In the genomic region with DNA sequence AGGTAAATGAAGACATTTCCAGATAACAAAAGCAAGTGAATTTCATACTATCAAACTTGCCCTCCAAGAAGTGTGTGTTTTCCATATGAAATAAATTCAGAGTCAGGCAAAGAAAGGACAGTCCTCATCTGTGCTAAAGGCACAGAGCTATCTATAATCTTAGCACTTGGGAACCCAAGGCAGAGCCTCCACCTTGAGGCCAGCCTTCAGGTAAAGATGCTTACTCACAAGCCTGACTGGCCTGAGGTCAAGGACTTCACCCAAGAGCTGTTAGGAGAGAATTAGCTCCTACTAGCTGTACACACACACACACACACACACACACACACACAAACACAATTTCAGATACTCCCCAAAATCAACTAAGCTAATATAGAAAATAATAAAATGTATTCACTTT, we compare ENCODE assay signal across 25 mouse cellular contexts. TPM values are rescaled to one million over a fixed set of nuclear protein-coding genes. Genes with fewer than 3 reads are reported as not detected.
DNase-seq lines count a peak whose midpoint lies in the region; ATAC-seq and TF ChIP-seq lines count a peak whose summit lies in the region.
"Had no signal": no experiment of that assay in that cellular context is flagged by ENCODE, and none has a peak within 500 bp of the region (broad histone marks: within the 10 kb centered on the region; RNA-seq: fewer than 3 reads in every experiment).

No protein-coding gene starts in this region.

- H3K9ac ChIP-seq in intestine, embryonic 16.5 days (ENCODE audit: low read depth, low read length): no peak overlapping the region
- H3K9ac ChIP-seq in intestine, embryonic 15.5 days: no peak overlapping the region
- 0 out of 2 replicates have a peak overlapping the region, but pooled peaks have one; percentile 8 for H3K9ac ChIP-seq in liver, embryonic 12.5 days
- H3K9ac ChIP-seq in liver, postnatal 0 days (replicated peaks): no peak overlapping the region
- no peak overlapping the region for H3K9ac ChIP-seq in intestine, postnatal 0 days (ENCODE audit: low read depth, low read length)
- H3K9ac ChIP-seq: embryonic facial prominence, embryonic 13.5 days; embryonic facial prominence, embryonic 15.5 days; forebrain, embryonic 13.5 days; forebrain, embryonic 15.5 days had no signal

- H3K4me2 ChIP-seq in intestine, embryonic 16.5 days (ENCODE audit: low read depth, low read length): no peak overlapping the region
- H3K4me2 ChIP-seq in intestine, embryonic 15.5 days (replicated peaks): no peak overlapping the region
- no peak overlapping the region for H3K4me2 ChIP-seq in liver, embryonic 12.5 days
- no peak overlapping the region for H3K4me2 ChIP-seq in liver, postnatal 0 days (ENCODE audit: low read depth, low read length)
- H3K4me2 ChIP-seq in intestine, postnatal 0 days (replicated peaks; ENCODE audit: low read depth): no peak overlapping the region
- H3K4me2 ChIP-seq: embryonic facial prominence, embryonic 13.5 days; embryonic facial prominence, embryonic 15.5 days; forebrain, embryonic 13.5 days; forebrain, embryonic 15.5 days had no signal

- peaks cover 5% of the 10 kb centered on the region; the same call in 1 of the 2 replicates for H3K4me1 ChIP-seq in intestine, embryonic 16.5 days (ENCODE audit: control insufficient read depth, insufficient read depth, low read length)
- no peaks in the 10 kb centered on the region for H3K4me1 ChIP-seq in intestine, embryonic 15.5 days (replicated peaks)
- H3K4me1 ChIP-seq in liver, embryonic 12.5 days: peaks cover 23% of the 10 kb centered on the region
- H3K4me1 ChIP-seq in liver, postnatal 0 days (ENCODE audit: insufficient read depth): peaks cover 12% of the 10 kb centered on the region
- 0 out of 2 replicates have a peak, but pooled peaks cover 3% of the 10 kb centered on the region for H3K4me1 ChIP-seq in intestine, postnatal 0 days (replicated peaks; ENCODE audit: control insufficient read depth, insufficient read depth, low read length)
- H3K4me1 ChIP-seq: embryonic facial prominence, embryonic 13.5 days; embryonic facial prominence, embryonic 15.5 days had no signal

- H3K27ac ChIP-seq in intestine, embryonic 16.5 days (ENCODE audit: low read length): no peak overlapping the region
- no peak overlapping the region for H3K27ac ChIP-seq in intestine, embryonic 15.5 days
- H3K27ac ChIP-seq in liver, embryonic 12.5 days: no peak overlapping the region
- H3K27ac ChIP-seq in liver, postnatal 0 days (ENCODE audit: low read depth): no peak overlapping the region
- H3K27ac ChIP-seq in intestine, postnatal 0 days (ENCODE audit: low read depth, low read length): no peak overlapping the region
- H3K27ac ChIP-seq: embryonic facial prominence, embryonic 13.5 days; embryonic facial prominence, embryonic 15.5 days; forebrain, embryonic 13.5 days; forebrain, embryonic 15.5 days had no signal

- no peaks in the 10 kb centered on the region for H3K36me3 ChIP-seq in intestine, embryonic 16.5 days (ENCODE audit: control insufficient read depth, insufficient read depth, low read length)
- H3K36me3 ChIP-seq in intestine, embryonic 15.5 days: no peaks in the 10 kb centered on the region
- peaks cover 5% of the 10 kb centered on the region for H3K36me3 ChIP-seq in liver, embryonic 12.5 days
- H3K36me3 ChIP-seq in liver, postnatal 0 days (replicated peaks; ENCODE audit: insufficient read depth, low read length): 0 out of 2 replicates have a peak, but pooled peaks cover 1% of the 10 kb centered on the region
- no peaks in the 10 kb centered on the region for H3K36me3 ChIP-seq in intestine, postnatal 0 days (ENCODE audit: control insufficient read depth, insufficient read depth)
- H3K36me3 ChIP-seq: embryonic facial prominence, embryonic 13.5 days; embryonic facial prominence, embryonic 15.5 days; forebrain, embryonic 15.5 days had no signal

- no peaks in the 10 kb centered on the region for H3K27me3 ChIP-seq in intestine, embryonic 16.5 days (replicated peaks; ENCODE audit: control insufficient read depth, insufficient read depth, low read length)
- no peaks in the 10 kb centered on the region for H3K27me3 ChIP-seq in intestine, embryonic 15.5 days (replicated peaks)
- H3K27me3 ChIP-seq in liver, embryonic 12.5 days (replicated peaks): no peaks in the 10 kb centered on the region
- no peaks in the 10 kb centered on the region for H3K27me3 ChIP-seq in liver, postnatal 0 days (ENCODE audit: insufficient read depth, low read length)
- H3K27me3 ChIP-seq in intestine, postnatal 0 days (replicated peaks; ENCODE audit: control insufficient read depth, insufficient read depth, low read length): no peaks in the 10 kb centered on the region
- H3K27me3 ChIP-seq: embryonic facial prominence, embryonic 13.5 days; embryonic facial prominence, embryonic 15.5 days; forebrain, embryonic 13.5 days; forebrain, embryonic 15.5 days had no signal

- DNase-seq in liver, postnatal 0 days: no peak
- DNase-seq in urinary bladder, postnatal 14 days (ENCODE audit: low spot score): no peak
- no peak for DNase-seq in lung, adult 18-20 months
- DNase-seq: adrenal gland, adult 2 months; adrenal gland, postnatal 10 days; adrenal gland, postnatal 25 days; cerebellum, adult 11 months; cerebellum, adult 18-20 months; cerebellum, adult 8-10 months; cerebellum, adult 9-11 months; cerebellum, postnatal 14 days; cerebellum, postnatal 36 days; embryo, embryonic 11 days had no signal

- TF ChIP-seq EP300 in liver, postnatal 0 days (IDR thresholded peaks at IDR 0.05; ENCODE audit: low read depth): no peak

- H3K4me3 ChIP-seq in intestine, embryonic 16.5 days (ENCODE audit: low read length): no peak overlapping the region
- no peak overlapping the region for H3K4me3 ChIP-seq in intestine, embryonic 15.5 days (replicated peaks)
- H3K4me3 ChIP-seq in liver, embryonic 12.5 days: no peak overlapping the region
- H3K4me3 ChIP-seq in liver, postnatal 0 days (ENCODE audit: low read depth, low read length): no peak overlapping the region
- no peak overlapping the region for H3K4me3 ChIP-seq in intestine, postnatal 0 days (ENCODE audit: low read depth, low read length)
- H3K4me3 ChIP-seq: embryonic facial prominence, embryonic 13.5 days; embryonic facial prominence, embryonic 15.5 days; forebrain, embryonic 13.5 days; forebrain, embryonic 15.5 days had no signal

- H3K9me3 ChIP-seq in intestine, embryonic 16.5 days (ENCODE audit: control insufficient read depth, low read length): no peaks in the 10 kb centered on the region
- H3K9me3 ChIP-seq in intestine, embryonic 15.5 days: no peaks in the 10 kb centered on the region
- no peaks in the 10 kb centered on the region for H3K9me3 ChIP-seq in liver, embryonic 12.5 days (replicated peaks)
- H3K9me3 ChIP-seq in liver, postnatal 0 days (ENCODE audit: low read length): no peaks in the 10 kb centered on the region
- H3K9me3 ChIP-seq in intestine, postnatal 0 days (ENCODE audit: control insufficient read depth): no peaks in the 10 kb centered on the region
- H3K9me3 ChIP-seq: embryonic facial prominence, embryonic 13.5 days; embryonic facial prominence, embryonic 15.5 days; forebrain, embryonic 13.5 days; forebrain, embryonic 15.5 days had no signal

- no peak for TF ChIP-seq CTCF in liver, postnatal 0 days (IDR thresholded peaks at IDR 0.05; ENCODE audit: low read depth)
- no peak for TF ChIP-seq CTCF in intestine, postnatal 0 days (IDR thresholded peaks at IDR 0.05; ENCODE audit: low read depth)

- peak; percentile 33; the same call in 1 of the 2 replicates for ATAC-seq in intestine, embryonic 16.5 days
- no peak for ATAC-seq in intestine, embryonic 15.5 days
- no peak for ATAC-seq in liver, embryonic 12.5 days
- ATAC-seq in liver, postnatal 0 days: no peak
- ATAC-seq in intestine, postnatal 0 days: 0 out of 2 replicates have a peak, but pooled peaks have one; percentile 38
- ATAC-seq: forebrain, embryonic 13.5 days; forebrain, embryonic 15.5 days had no signal

RNA-seq across cellular contexts. Expression of a gene that starts 10.3 kb away (rescaled TPM):
- polyA plus RNA-seq in intestine, embryonic 16.5 days (2015; fragmentation: Nextera tagmentation; extraction: Ambion mirVana): 49.3 and 52.8 TPM in 2 replicates
- polyA plus RNA-seq in intestine, embryonic 15.5 days (2015; fragmentation: Nextera tagmentation; extraction: Ambion mirVana): 58.1 and 62.8 TPM in 2 replicates
- polyA plus RNA-seq in liver, embryonic 12.5 days (2016; fragmentation: Nextera tagmentation; extraction: Ambion mirVana): 58.9 and 59.7 TPM in 2 replicates
- 26.4 and 27.7 TPM in 2 replicates for polyA plus RNA-seq in liver, postnatal 0 days (2015; fragmentation: Nextera tagmentation; extraction: Ambion mirVana)
- 31.5 and 34.3 TPM in 2 replicates for polyA plus RNA-seq in intestine, postnatal 0 days (2015; fragmentation: Nextera tagmentation; extraction: Ambion mirVana)

RNA-seq across cellular contexts. Expression of a gene that starts 21.6 kb away (rescaled TPM):
- 13.3 and 13.5 TPM in 2 replicates for polyA plus RNA-seq in intestine, embryonic 16.5 days (2015; fragmentation: Nextera tagmentation; extraction: Ambion mirVana)
- 18.0 and 23.4 TPM in 2 replicates for polyA plus RNA-seq in intestine, embryonic 15.5 days (2015; fragmentation: Nextera tagmentation; extraction: Ambion mirVana)
- 6.1 and 6.9 TPM in 2 replicates for polyA plus RNA-seq in liver, embryonic 12.5 days (2016; fragmentation: Nextera tagmentation; extraction: Ambion mirVana)
- polyA plus RNA-seq in liver, postnatal 0 days (2015; fragmentation: Nextera tagmentation; extraction: Ambion mirVana): 4.2 and 4.4 TPM in 2 replicates
- polyA plus RNA-seq in intestine, postnatal 0 days (2015; fragmentation: Nextera tagmentation; extraction: Ambion mirVana): 9.9 and 10.1 TPM in 2 replicates

RNA-seq across cellular contexts. Expression of a gene that starts 36.1 kb away (rescaled TPM):
- 11.5 TPM in 2 replicates for polyA plus RNA-seq in intestine, embryonic 16.5 days (2015; fragmentation: Nextera tagmentation; extraction: Ambion mirVana)
- polyA plus RNA-seq in intestine, embryonic 15.5 days (2015; fragmentation: Nextera tagmentation; extraction: Ambion mirVana): 13.7 and 16.3 TPM in 2 replicates
- polyA plus RNA-seq in liver, embryonic 12.5 days (2016; fragmentation: Nextera tagmentation; extraction: Ambion mirVana): 18.2 and 18.8 TPM in 2 replicates
- polyA plus RNA-seq in liver, postnatal 0 days (2015; fragmentation: Nextera tagmentation; extraction: Ambion mirVana): 6.9 TPM in 2 replicates
- 9.3 and 9.8 TPM in 2 replicates for polyA plus RNA-seq in intestine, postnatal 0 days (2015; fragmentation: Nextera tagmentation; extraction: Ambion mirVana)

RNA-seq across cellular contexts. Expression of a gene that starts 36.4 kb away (rescaled TPM):
- polyA plus RNA-seq in intestine, embryonic 16.5 days (2015; fragmentation: Nextera tagmentation; extraction: Ambion mirVana): 0.29 TPM in 1 of 2 replicates, not detected in the other
- 0.72 TPM in 1 of 2 replicates, not detected in the other for polyA plus RNA-seq in intestine, embryonic 15.5 days (2015; fragmentation: Nextera tagmentation; extraction: Ambion mirVana)
- 0.26 TPM in 1 of 2 replicates, not detected in the other for polyA plus RNA-seq in liver, embryonic 12.5 days (2016; fragmentation: Nextera tagmentation; extraction: Ambion mirVana)
- 0.34 TPM in 1 of 2 replicates, not detected in the other for polyA plus RNA-seq in liver, postnatal 0 days (2015; fragmentation: Nextera tagmentation; extraction: Ambion mirVana)
- not detected in 2 replicates for polyA plus RNA-seq in intestine, postnatal 0 days (2015; fragmentation: Nextera tagmentation; extraction: Ambion mirVana)
- polyA plus RNA-seq: adrenal gland, adult 2 months; C2C12; embryonic facial prominence, embryonic 11.5 days; embryonic facial prominence, embryonic 13.5 days; embryonic facial prominence, embryonic 15.5 days; forebrain, embryonic 11.5 days; forebrain, embryonic 15.5 days had no signal

RNA-seq across cellular contexts. Expression of a gene that starts 57.2 kb away (rescaled TPM):
- 7.4 and 11.9 TPM in 2 replicates for polyA plus RNA-seq in intestine, embryonic 16.5 days (2015; fragmentation: Nextera tagmentation; extraction: Ambion mirVana)
- polyA plus RNA-seq in intestine, embryonic 15.5 days (2015; fragmentation: Nextera tagmentation; extraction: Ambion mirVana): 3.1 and 3.9 TPM in 2 replicates
- polyA plus RNA-seq in liver, embryonic 12.5 days (2016; fragmentation: Nextera tagmentation; extraction: Ambion mirVana): 0.05 and 0.15 TPM in 2 replicates
- polyA plus RNA-seq in liver, postnatal 0 days (2015; fragmentation: Nextera tagmentation; extraction: Ambion mirVana): not detected in 2 replicates
- 28.9 and 32.5 TPM in 2 replicates for polyA plus RNA-seq in intestine, postnatal 0 days (2015; fragmentation: Nextera tagmentation; extraction: Ambion mirVana)
- polyA plus RNA-seq: adrenal gland, adult 2 months; brain, embryonic 14.5 days had no signal

Comparison
In these comparisons a context has a peak if more than half of its experiments do, and no peak if none do; other contexts are left out.
1. ATAC-seq: peak in intestine, embryonic 16.5 days (single experiment) and intestine, postnatal 0 days (single experiment); none in intestine, embryonic 15.5 days (single experiment), liver, embryonic 12.5 days (single experiment) and liver, postnatal 0 days (single experiment).